Mouse (Mus musculus): ENCODE results near the gene Hist1h3c. TPM values are rescaled to one million over a fixed set of nuclear protein-coding genes. Genes with fewer than 3 reads are reported as not detected.
"Not testable (repeated sequence)": the region's sequence is repeated elsewhere in the genome, so short reads cannot be mapped to it uniquely, and the experiment has no call there.

Hist1h3c gene
- total RNA-seq (2021) (1 to 10 TPM in 1 of 2 experiments, not detected in 1; 2.5 TPM), polyA plus RNA-seq (2012; rRNA removed) (0.64 TPM in 1 of 2 replicates, not detected in the other)
- long read RNA-seq: 0 reads

DNA sequence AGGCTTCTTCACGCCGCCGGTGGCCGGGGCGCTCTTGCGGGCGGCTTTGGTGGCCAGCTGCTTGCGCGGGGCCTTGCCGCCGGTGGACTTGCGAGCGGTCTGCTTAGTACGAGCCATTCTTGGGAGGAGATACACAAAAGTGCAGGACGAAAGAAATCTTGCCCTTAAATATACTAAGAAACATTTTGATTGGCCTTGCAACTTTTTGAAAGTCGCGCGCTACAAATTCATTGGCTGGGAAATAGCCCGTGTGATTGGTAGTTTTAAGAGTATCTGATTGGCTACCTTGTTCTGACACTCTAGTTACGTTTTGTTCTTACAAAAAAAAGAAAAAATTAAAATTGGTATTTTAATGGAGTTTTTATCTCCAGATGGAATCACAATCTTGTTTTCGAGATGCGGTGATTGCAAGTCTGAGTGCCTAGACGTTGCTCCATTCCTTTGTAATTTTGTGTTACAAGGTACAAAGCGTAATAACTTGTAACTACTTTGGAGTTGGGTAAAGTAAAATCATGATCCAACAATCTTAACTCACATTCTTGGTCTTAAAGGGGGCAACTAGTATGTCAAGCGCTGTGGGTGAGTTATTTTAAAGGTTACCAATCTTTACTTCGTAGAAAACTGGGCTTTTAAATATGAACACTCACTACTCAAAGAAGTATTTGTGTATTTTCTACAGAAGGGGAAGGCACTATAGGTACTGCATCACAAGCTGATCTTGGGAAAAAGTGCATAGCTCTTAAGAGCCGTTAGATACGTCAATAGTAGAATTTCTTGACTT, at the start of gene Hist1h3c:
TSS of gene Hist1h3c (minus strand) at position 222 of the 781 bp plus-strand sequence.
- Histone ChIP-seq H3K4me1 (ENCODE audit: control insufficient read depth, insufficient read depth, low read length) (peaks cover 4% of the 10 kb centered on the region), H3K27ac (peak within 1 kb of the TSS; percentile 94), H3K4me3 (peak within 1 kb of the TSS; percentile 56), H3K79me2 (replicated peaks; ENCODE audit: control insufficient read depth, insufficient read depth, low read length) (no peaks in the 10 kb centered on the region), H3K9ac (ENCODE audit: low read depth, low read length) (peak within 1 kb of the TSS; percentile 92), H3K36me3 (ENCODE audit: control insufficient read depth, insufficient read depth, low read length) (peaks cover 13% of the 10 kb centered on the region), H3K27me3 (ENCODE audit: control insufficient read depth, insufficient read depth, low read length) (no peaks in the 10 kb centered on the region)
- intact Hi-C loops (cut with DNase I): loop anchor here (5.0 kb wide), 2 partner anchors 123 to 1703 kb away; partner anchors contain the start of genes Hist1h1e, Hist1h2ag, Hist1h2be and Hist1h2bj
- WGBS: 2% methylated on average over 25 of the region's 28 CpGs
- TF ChIP-seq POLR2A (IDR thresholded peaks at IDR 0.05; ENCODE audit: insufficient read depth, low read depth, low read length) (no peak), CTCF (IDR thresholded peaks at IDR 0.05) (peak; percentile 30), EP300 (IDR thresholded peaks at IDR 0.05; ENCODE audit: insufficient read depth, low read depth, low read length) (no peak)
- peak; percentile 81 to 86 for DNase-seq

DNA sequence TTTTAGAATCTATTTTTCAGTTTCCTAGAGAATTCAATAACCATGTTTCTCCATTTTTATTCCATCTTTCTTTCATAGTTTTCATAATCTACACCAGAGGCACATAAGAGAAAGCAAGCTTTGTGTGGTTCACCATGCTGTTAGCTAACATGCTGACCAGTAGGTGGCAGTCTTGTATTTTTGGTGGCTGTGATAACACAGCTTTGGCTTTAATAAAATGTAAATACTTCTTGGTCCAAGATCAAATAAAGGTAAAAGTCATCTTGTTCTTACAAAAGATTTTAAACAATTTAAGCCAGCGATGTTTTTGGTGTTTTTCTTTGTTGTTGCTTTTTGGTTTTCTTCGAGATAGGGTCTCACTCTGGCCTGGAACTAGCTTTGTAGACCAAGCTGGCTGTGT, 47.1 kb upstream of the Hist1h3c start:
- Histone ChIP-seq H3K36me3 (ENCODE audit: control insufficient read depth, insufficient read depth, low read length) (no peaks in the 10 kb centered on the region), H3K4me3 (no peak overlapping the region), H3K27me3 (ENCODE audit: control insufficient read depth, insufficient read depth, low read length) (no peaks in the 10 kb centered on the region), H3K27ac (no peak overlapping the region), H3K9ac (ENCODE audit: low read depth, low read length) (no peak overlapping the region), H3K79me2 (replicated peaks; ENCODE audit: control insufficient read depth, insufficient read depth, low read length) (no peaks in the 10 kb centered on the region), H3K4me1 (ENCODE audit: control insufficient read depth, insufficient read depth, low read length) (no peaks in the 10 kb centered on the region)
- intact Hi-C loops (cut with DNase I): loop anchor here (5.0 kb wide), 1 partner anchor 505 kb away; no protein-coding TSS in a partner anchor
- 41% methylated on average over 2 of the region's 2 CpGs for WGBS
- TF ChIP-seq POLR2A (IDR thresholded peaks at IDR 0.05; ENCODE audit: insufficient read depth, low read depth, low read length) (no peak), CTCF (IDR thresholded peaks at IDR 0.05) (peak; percentile 93; the same call in 1 of the 2 replicates), EP300 (IDR thresholded peaks at IDR 0.05; ENCODE audit: insufficient read depth, low read depth, low read length) (no peak)
- peak in 1 of 2 experiments; percentile 8 for DNase-seq

DNA sequence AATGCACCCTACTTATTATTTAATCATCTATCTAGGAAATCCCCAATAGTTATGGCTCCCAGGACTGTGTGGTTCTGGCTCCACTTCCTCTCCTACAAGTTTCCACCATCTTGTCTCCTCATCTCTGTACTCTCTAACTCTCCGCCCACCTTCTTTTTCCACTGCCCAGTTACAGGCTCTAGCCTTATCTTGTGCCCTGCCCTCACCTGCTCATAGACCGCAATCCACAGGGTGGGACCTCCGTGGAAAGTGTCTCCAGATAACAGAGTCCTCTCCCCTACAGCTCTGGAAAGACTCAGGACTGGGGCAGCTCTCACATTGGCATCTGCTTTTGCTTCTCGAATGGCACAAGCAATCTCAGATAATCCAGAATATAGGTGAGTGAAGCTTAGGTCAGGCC, 33.6 kb upstream of the Hist1h3c start:
- 72% methylated on average over 4 of the region's 4 CpGs for WGBS
- TF ChIP-seq POLR2A (IDR thresholded peaks at IDR 0.05; ENCODE audit: insufficient read depth, low read depth, low read length) (no peak), CTCF (IDR thresholded peaks at IDR 0.05) (no peak), EP300 (IDR thresholded peaks at IDR 0.05; ENCODE audit: insufficient read depth, low read depth, low read length) (no peak)
- H3K4me3 ChIP-seq: no peak overlapping the region

DNA sequence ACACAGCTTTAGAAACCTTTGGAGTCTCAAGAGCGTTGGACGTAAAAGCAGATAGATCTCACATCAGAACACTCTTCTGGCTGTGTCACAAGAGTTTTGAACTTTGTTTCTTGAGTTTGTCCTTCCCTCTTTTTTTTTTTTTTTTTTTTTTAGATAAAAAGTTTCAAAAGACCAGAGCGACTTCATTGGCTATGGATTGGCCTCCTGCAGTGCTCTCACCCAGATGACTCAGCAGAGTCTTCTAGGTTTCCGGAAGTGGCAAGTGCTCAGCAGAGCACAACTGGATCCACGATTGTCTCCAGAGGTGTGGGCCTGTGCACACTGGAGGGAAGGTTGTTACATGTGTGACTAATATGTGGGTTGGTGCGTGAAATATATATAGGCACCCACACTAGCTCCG, 32.9 kb upstream of the Hist1h3c start:
- 90% methylated on average over 7 of the region's 7 CpGs for WGBS
- TF ChIP-seq EP300 (IDR thresholded peaks at IDR 0.05; ENCODE audit: insufficient read depth, low read depth, low read length): no peak
- no peak for TF ChIP-seq CTCF (IDR thresholded peaks at IDR 0.05)
- no peak for TF ChIP-seq POLR2A (IDR thresholded peaks at IDR 0.05; ENCODE audit: insufficient read depth, low read depth, low read length)
- Histone ChIP-seq H3K36me3 (ENCODE audit: control insufficient read depth, insufficient read depth, low read length) (no peaks in the 10 kb centered on the region), H3K9ac (ENCODE audit: low read depth, low read length) (no peak overlapping the region), H3K27me3 (ENCODE audit: control insufficient read depth, insufficient read depth, low read length) (no peaks in the 10 kb centered on the region), H3K4me3 (no peak overlapping the region), H3K27ac (no peak overlapping the region), H3K4me1 (ENCODE audit: control insufficient read depth, insufficient read depth, low read length) (no peaks in the 10 kb centered on the region), H3K79me2 (replicated peaks; ENCODE audit: control insufficient read depth, insufficient read depth, low read length) (no peaks in the 10 kb centered on the region)
- no peak for DNase-seq
- intact Hi-C loops (cut with DNase I): no loop called here

More for the DNA sequence above, 33.6 kb upstream of the Hist1h3c start:
- Histone ChIP-seq H3K4me1 (ENCODE audit: control insufficient read depth, insufficient read depth, low read length) (no peaks in the 10 kb centered on the region), H3K36me3 (ENCODE audit: control insufficient read depth, insufficient read depth, low read length) (no peaks in the 10 kb centered on the region), H3K79me2 (replicated peaks; ENCODE audit: control insufficient read depth, insufficient read depth, low read length) (no peaks in the 10 kb centered on the region), H3K27ac (no peak overlapping the region), H3K9ac (ENCODE audit: low read depth, low read length) (no peak overlapping the region), H3K27me3 (ENCODE audit: control insufficient read depth, insufficient read depth, low read length) (no peaks in the 10 kb centered on the region)
- DNase-seq: no peak
- intact Hi-C loops (cut with DNase I): no loop called here

GRCm38 (mm10) chr13:23772561-23773313, 27.3 kb upstream of the Hist1h3c start:
- TF ChIP-seq EP300 (IDR thresholded peaks at IDR 0.05; ENCODE audit: insufficient read depth, low read depth, low read length) (no peak), POLR2A (IDR thresholded peaks at IDR 0.05; ENCODE audit: insufficient read depth, low read depth, low read length) (no peak), CTCF (IDR thresholded peaks at IDR 0.05) (no peak)
- Histone ChIP-seq H3K27me3 (ENCODE audit: control insufficient read depth, insufficient read depth, low read length) (no peaks in the 10 kb centered on the region), H3K36me3 (ENCODE audit: control insufficient read depth, insufficient read depth, low read length) (no peaks in the 10 kb centered on the region), H3K27ac (no peak overlapping the region), H3K4me1 (ENCODE audit: control insufficient read depth, insufficient read depth, low read length) (peaks cover 1% of the 10 kb centered on the region; the same call in 1 of the 2 replicates), H3K9ac (ENCODE audit: low read depth, low read length) (no peak overlapping the region), H3K79me2 (replicated peaks; ENCODE audit: control insufficient read depth, insufficient read depth, low read length) (no peaks in the 10 kb centered on the region), H3K4me3 (no peak overlapping the region)
- DNase-seq: peak; percentile 24 to 37
- intact Hi-C loops (cut with DNase I): no loop called here
- 13% methylated on average over 21 of the region's 21 CpGs for WGBS

DNA sequence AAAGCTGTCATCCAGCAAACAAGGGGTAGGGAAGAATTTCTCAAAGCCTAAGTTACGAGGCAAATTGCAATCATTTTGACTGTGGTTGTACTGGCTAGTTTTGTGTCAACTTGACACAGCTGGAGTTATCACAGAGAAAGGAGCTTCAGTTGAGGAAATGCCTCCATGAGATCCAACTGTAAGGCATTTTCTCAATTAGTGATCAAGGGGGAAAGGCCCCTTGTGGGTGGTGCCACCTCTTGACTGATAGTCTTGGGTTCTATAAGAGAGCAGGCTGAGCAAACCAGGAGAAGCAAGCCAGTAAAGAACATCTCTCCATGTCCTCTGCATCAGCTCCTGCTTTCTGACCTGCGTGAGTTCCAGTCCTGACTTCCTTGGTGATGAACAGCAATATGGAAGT, 24.2 kb upstream of the Hist1h3c start, which contains the start of gene Trim38:
TSS of gene Trim38 (plus strand) at position 301 of the 400 bp plus-strand sequence.
- H3K79me2 ChIP-seq (replicated peaks; ENCODE audit: control insufficient read depth, insufficient read depth, low read length); DNase-seq; H3K9ac ChIP-seq (ENCODE audit: low read depth, low read length); H3K4me3 ChIP-seq; H3K27ac ChIP-seq; H3K36me3 ChIP-seq (ENCODE audit: control insufficient read depth, insufficient read depth, low read length); H3K4me1 ChIP-seq (ENCODE audit: control insufficient read depth, insufficient read depth, low read length); H3K27me3 ChIP-seq (ENCODE audit: control insufficient read depth, insufficient read depth, low read length): not testable (repeated sequence)
- intact Hi-C loops (cut with DNase I): loop anchor here (10.0 kb wide), 1 partner anchor 405 kb away; the partner anchor contains the start of gene Zfp322a
- 93% methylated on average over 2 of the region's 2 CpGs for WGBS
